Mouse (Mus musculus) limb, embryonic 10.5 days (tissue): Measurements from ENCODE around the gene Ube2r2. TPM values are rescaled to one million over a fixed set of nuclear protein-coding genes. Genes with fewer than 3 reads are reported as not detected.

Experiments used
- DNase-seq: peaks from one replicate; pipeline ENCODE4 v3.0.0-alpha.2; 2017; ENCODE audit warnings: low spot score
- H3K27ac ChIP-seq: fragments of 300-500 bp; sonication (generic); 2 replicates; pipeline ENCODE4 v1.5.1; 2016; ENCODE audit warnings: mild to moderate bottlenecking
- H3K27me3 ChIP-seq: fragments of 300-500 bp; sonication (generic); 2 replicates; pipeline ENCODE4 v1.6.1; 2016; ENCODE audit warnings: low read depth, mild to moderate bottlenecking; ENCODE audit not compliant: poor library complexity, severe bottlenecking
- H3K36me3 ChIP-seq: fragments of 300-500 bp; sonication (generic); 2 replicates; pipeline ENCODE4 v1.6.1; 2016; ENCODE audit warnings: mild to moderate bottlenecking, moderate library complexity
- H3K4me1 ChIP-seq: fragments of 300-500 bp; sonication (generic); 2 replicates; pipeline ENCODE4 v1.6.1; 2016
- H3K4me3 ChIP-seq: fragments of 300-500 bp; sonication (generic); 2 replicates; pipeline ENCODE4 v1.5.1; 2016; ENCODE audit warnings: mild to moderate bottlenecking, moderate library complexity
- H3K9me3 ChIP-seq: fragments of 300-500 bp; sonication (generic); replicated peaks from 2 replicates; pipeline ENCODE4 v1.6.1; 2016; ENCODE audit warnings: mild to moderate bottlenecking
- WGBS: fragments of 180-500 bp; shearing (Covaris S2); methylation state at CpG from one replicate; pipeline ENCODE4 v1.1.7; 2016; 5-methylcytosine and 5-hydroxymethylcytosine counted together
- polyA plus RNA-seq: library from polyadenylated mRNA; unstranded; fragments of >200 nt; fragmentation: Nextera tagmentation; extraction: Ambion mirVana; gene quantifications from 2 replicates; pipeline ENCODE4 v1.2.1, GENCODE M21; 2016

Ube2r2 gene
- polyA plus RNA-seq, 1 experiment from 2014 or later: 96.1 TPM

- Histone ChIP-seq H3K4me3 (no peak overlapping the region), H3K27me3 (no peaks in the 10 kb centered on the region), H3K4me1 (no peaks in the 10 kb centered on the region), H3K9me3 (no peaks in the 10 kb centered on the region), H3K36me3 (peaks cover 34% of the 10 kb centered on the region), H3K27ac (no peak overlapping the region)
- no peak for DNase-seq
- WGBS: 45% methylated on average over 2 of the region's 2 CpGs
These were observed 29.4 kb downstream of the Ube2r2 start for GRCm38 (mm10) chr4:41164974-41165373.

DNA sequence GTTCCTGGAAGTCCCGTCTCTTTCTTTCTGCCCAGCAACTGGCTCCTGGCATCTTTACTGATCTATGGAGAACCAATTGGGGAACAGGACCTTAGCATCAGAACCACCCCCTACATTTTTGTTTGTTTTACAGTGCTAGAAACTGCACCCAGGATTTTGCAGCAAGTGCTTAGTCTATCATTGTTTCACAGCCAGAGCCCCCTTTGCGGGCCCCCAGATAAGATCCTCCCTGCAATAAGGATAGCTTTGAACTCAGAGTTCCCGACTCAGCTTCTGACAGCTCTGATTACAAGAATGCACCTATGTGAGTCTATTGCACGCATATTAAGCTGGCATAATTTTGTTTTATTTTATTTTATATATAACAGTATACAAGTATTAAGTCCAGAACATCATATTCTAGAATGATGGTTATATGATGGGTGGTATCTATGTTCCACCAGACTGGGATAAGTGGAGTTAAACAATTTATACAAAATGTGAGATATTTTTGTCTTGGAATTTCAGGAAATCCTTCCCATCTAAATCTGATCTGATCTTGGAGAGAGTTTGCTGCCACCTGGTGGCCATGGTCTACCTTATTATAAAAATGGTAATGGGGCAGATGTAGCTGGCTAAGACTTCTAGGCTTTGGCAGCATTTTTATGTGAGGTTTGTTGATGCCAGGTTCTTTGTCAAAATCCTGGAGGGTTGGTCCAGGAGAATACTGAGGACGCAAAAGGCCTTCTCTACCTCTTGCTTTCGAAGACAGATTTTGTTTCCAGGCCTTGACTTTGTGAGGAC lies 30.3 kb downstream of the Ube2r2 start:
- Histone ChIP-seq H3K9me3 (no peaks in the 10 kb centered on the region), H3K27me3 (no peaks in the 10 kb centered on the region), H3K4me3 (no peak overlapping the region), H3K27ac (no peak overlapping the region), H3K36me3 (peaks cover 40% of the 10 kb centered on the region), H3K4me1 (no peaks in the 10 kb centered on the region)
- WGBS: 76% methylated on average over 6 of the region's 6 CpGs
- DNase-seq: peak; percentile 75

DNA sequence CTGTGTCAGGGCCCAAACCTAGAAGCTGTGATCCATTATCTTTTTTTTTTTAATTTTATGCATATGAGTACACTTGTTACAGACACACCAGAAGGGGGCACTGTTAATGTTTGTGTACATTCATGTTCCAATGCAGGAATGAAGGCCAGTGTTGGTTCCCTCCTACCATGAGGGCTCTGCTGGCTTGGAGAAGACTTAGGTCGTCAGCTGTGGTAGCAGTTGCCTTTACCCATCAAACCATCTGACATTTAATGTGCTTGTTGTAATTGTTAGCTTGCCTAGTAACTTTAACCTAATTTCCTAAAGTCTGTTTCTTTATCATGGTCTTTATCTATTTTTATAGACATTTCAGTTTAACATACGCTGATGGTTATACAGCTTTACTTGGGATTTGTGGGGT lies 35.4 kb downstream of the Ube2r2 start:
- H3K27ac ChIP-seq: no peak overlapping the region
- H3K36me3 ChIP-seq: peaks cover 57% of the 10 kb centered on the region
- H3K9me3 ChIP-seq: no peaks in the 10 kb centered on the region
- 87% methylated on average over 2 of the region's 2 CpGs for WGBS
- no peak for DNase-seq
- no peaks in the 10 kb centered on the region for H3K4me1 ChIP-seq
- no peaks in the 10 kb centered on the region for H3K27me3 ChIP-seq
- no peak overlapping the region for H3K4me3 ChIP-seq

DNA sequence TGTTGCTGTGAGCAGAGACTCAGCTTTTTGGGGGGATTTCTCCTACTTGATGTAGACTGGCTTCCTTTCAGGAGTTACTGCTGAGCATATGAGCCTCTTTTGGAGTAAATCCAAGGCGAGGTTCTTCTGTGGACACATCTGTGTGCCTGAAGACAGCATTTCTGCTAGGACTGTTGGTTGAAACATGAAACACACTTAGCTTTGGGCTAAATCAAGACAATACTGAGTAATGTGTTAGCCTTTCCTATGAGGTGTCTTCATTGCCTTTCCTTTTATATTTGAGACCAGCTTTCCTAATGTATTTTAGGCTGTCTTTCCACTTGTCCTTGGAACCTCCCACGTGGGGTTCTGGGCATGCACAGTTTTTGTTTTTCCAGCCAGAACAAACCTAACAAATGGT lies 39.1 kb downstream of the Ube2r2 start:
- peaks cover 67% of the 10 kb centered on the region for H3K36me3 ChIP-seq
- no peak for DNase-seq
- H3K4me1 ChIP-seq: no peaks in the 10 kb centered on the region
- no peaks in the 10 kb centered on the region for H3K27me3 ChIP-seq
- WGBS: 81% methylated on average over 2 of the region's 2 CpGs
- no peak overlapping the region for H3K27ac ChIP-seq
- H3K9me3 ChIP-seq: no peaks in the 10 kb centered on the region
- no peak overlapping the region for H3K4me3 ChIP-seq

DNA sequence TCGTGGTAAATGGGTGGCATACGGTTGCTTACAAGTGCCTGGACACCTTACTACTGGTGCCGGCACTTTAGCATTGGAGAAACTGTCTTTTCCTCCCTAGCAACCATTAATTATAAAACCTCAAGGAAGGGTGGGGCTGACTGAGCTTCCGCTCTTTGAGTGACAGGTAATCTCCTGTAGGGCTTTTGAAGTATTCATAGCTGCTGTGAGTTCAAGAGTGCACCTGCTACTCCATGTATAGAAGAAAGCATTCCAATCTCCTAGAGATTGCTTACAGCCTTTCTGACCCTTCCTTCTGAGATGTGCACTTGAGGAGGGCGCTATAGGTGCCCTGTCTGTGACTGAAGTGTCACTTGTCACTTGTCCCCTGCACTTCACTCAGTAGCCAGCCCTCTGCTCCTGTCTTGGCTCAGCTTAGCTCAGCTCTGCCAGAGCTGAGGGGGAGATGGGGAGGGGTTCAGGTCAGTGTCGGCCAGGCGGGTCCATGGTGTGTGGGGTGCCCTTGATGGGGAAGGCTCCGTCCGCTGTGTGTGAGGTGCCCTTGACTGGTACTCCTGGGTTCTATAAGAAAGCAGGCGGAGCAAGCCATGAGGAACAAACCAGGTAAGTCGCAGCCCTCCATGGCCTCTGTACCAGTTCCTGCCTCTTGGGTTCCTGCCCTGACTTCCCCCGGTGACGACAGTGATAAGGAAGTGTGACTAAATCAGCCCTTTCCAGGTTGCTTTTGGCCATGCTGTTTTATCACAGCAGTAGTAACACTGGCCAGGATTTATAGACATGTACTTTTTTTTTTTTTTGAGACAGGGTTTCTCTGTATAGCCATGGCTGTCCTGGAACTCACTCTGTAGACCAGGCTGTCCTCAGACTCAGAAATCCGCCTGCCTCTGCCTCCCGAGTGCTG lies 44.5 kb downstream of the Ube2r2 start:
- DNase-seq: no peak
- Histone ChIP-seq H3K27me3 (no peaks in the 10 kb centered on the region), H3K4me3 (no peak overlapping the region), H3K36me3 (peaks cover 85% of the 10 kb centered on the region), H3K9me3 (no peaks in the 10 kb centered on the region), H3K4me1 (no peaks in the 10 kb centered on the region), H3K27ac (no peak overlapping the region)
- 93% methylated on average over 15 of the region's 15 CpGs for WGBS

DNA sequence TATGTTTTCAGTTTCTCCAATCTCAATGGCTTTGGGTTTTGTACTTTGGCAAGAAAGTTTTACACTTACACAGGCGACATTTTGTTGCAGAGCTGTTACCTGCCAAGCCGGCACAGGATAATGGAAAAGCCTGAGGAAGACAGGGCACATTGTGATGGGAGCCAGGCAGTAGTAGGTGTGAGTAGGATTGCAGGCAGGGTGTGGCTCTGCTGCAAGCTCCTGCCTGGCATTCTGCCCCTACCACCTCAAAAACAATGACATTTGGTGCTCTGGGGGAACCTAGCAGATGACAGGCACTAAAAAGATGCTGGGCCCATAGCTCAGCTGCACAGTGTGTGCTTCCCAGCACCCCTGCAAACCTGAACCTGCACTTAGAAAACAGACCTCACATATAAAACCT lies 54.3 kb downstream of the Ube2r2 start:
- no peak for DNase-seq
- H3K27me3 ChIP-seq: no peaks in the 10 kb centered on the region
- H3K9me3 ChIP-seq: no peaks in the 10 kb centered on the region
- no peak overlapping the region for H3K4me3 ChIP-seq
- H3K27ac ChIP-seq: no peak overlapping the region
- 89% methylated on average over 2 of the region's 2 CpGs for WGBS
- no peaks in the 10 kb centered on the region for H3K4me1 ChIP-seq
- H3K36me3 ChIP-seq: peaks cover 99% of the 10 kb centered on the region

GRCm38 (mm10) chr4:41192544-41193512 lies 57.3 kb downstream of the Ube2r2 start:
- Histone ChIP-seq H3K9me3 (no peaks in the 10 kb centered on the region), H3K4me1 (no peaks in the 10 kb centered on the region), H3K4me3 (no peak overlapping the region), H3K27me3 (no peaks in the 10 kb centered on the region), H3K27ac (no peak overlapping the region), H3K36me3 (peaks cover 99% of the 10 kb centered on the region)
- 69% methylated on average over 14 of the region's 14 CpGs for WGBS
- no peak for DNase-seq

- H3K4me1 ChIP-seq: no peaks in the 10 kb centered on the region
- DNase-seq: no peak
- H3K4me3 ChIP-seq: no peak overlapping the region
- H3K9me3 ChIP-seq: no peaks in the 10 kb centered on the region
- peaks cover 99% of the 10 kb centered on the region for H3K36me3 ChIP-seq
- WGBS: 94% methylated on average over 15 of the region's 15 CpGs
- no peak overlapping the region for H3K27ac ChIP-seq
- H3K27me3 ChIP-seq: no peaks in the 10 kb centered on the region
These were observed 59.8 kb downstream of the Ube2r2 start for GRCm38 (mm10) chr4:41195328-41195727.

DNA sequence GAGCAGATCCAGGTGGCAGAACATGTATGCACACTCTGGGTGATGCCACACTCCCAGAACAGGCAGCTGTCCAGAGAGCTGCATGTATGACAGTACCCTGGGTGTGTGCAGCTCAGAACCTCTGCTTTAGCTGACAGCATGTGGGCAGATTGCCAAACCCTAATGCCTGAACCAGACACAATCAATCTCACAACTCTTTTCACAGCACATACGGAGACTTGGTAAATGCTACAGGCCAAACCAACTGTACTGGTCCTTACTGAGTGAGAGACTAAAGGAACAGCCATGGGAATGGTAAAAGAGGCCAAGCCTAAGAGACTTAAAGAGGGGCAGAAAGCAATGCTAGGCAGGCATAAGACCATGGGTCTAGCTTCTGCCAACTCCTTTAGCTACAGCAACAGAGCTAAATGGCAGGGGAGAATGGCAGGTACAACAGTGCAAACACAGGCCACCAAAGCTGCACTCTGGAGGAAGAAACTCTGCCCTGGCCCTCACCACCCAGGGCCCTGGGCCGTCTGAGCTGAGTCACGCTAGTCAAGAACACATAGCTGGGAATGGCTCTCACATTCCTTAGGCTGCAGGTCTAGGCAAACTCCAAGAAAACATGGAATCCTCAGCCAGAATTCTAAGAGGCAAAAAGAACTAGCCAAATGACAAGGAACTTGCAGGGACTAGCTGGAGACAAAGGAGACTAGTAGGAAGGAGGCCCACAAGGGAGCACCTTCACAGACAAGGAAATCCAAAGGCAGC lies 61.5 kb downstream of the Ube2r2 start:
- Histone ChIP-seq H3K4me3 (no peak overlapping the region), H3K27ac (no peak overlapping the region), H3K9me3 (no peaks in the 10 kb centered on the region), H3K27me3 (no peaks in the 10 kb centered on the region), H3K4me1 (no peaks in the 10 kb centered on the region), H3K36me3 (peaks cover 100% of the 10 kb centered on the region)
- WGBS: 85% methylated on average over 3 of the region's 3 CpGs
- no peak for DNase-seq

- Histone ChIP-seq H3K4me3 (no peak overlapping the region), H3K27ac (no peak overlapping the region), H3K4me1 (no peaks in the 10 kb centered on the region), H3K36me3 (peaks cover 99% of the 10 kb centered on the region), H3K9me3 (no peaks in the 10 kb centered on the region), H3K27me3 (no peaks in the 10 kb centered on the region)
- WGBS: 93% methylated on average over 8 of the region's 8 CpGs
- DNase-seq: no peak
These were observed 66.6 kb downstream of the Ube2r2 start for GRCm38 (mm10) chr4:41202135-41202534.

- Histone ChIP-seq H3K36me3 (peaks cover 99% of the 10 kb centered on the region), H3K27ac (no peak overlapping the region), H3K27me3 (no peaks in the 10 kb centered on the region), H3K4me1 (no peaks in the 10 kb centered on the region), H3K9me3 (no peaks in the 10 kb centered on the region), H3K4me3 (no peak overlapping the region)
- DNase-seq: no peak
- WGBS: 91% methylated on average over 8 of the region's 8 CpGs
These were observed 70.2 kb downstream of the Ube2r2 start for GRCm38 (mm10) chr4:41205751-41206150.

GRCm38 (mm10) chr4:41208050-41208449 lies 72.5 kb downstream of the Ube2r2 start:
- H3K4me3 ChIP-seq: no peak overlapping the region
- no peak overlapping the region for H3K27ac ChIP-seq
- H3K27me3 ChIP-seq: no peaks in the 10 kb centered on the region
- no peaks in the 10 kb centered on the region for H3K4me1 ChIP-seq
- peaks cover 98% of the 10 kb centered on the region for H3K36me3 ChIP-seq
- DNase-seq: no peak
- no peaks in the 10 kb centered on the region for H3K9me3 ChIP-seq
- WGBS: 95% methylated on average over 4 of the region's 4 CpGs
